Mouse (Mus musculus) gastrocnemius, postnatal 10 days (tissue): ENCODE data around the gene Cabcoco1. TPM values are rescaled to one million over a fixed set of nuclear protein-coding genes. Genes with fewer than 3 reads are reported as not detected.

Experiments
- DNase-seq: peaks from one replicate; pipeline ENCODE4 v3.0.0; 2021; ENCODE audit warnings: mixed read lengths
- total RNA-seq, 2 experiments: library from RNA; stranded (reverse); gene quantifications; 2 replicates each; pipeline ENCODE4 v1.2.3; 2021

Gene Cabcoco1
- total RNA-seq, 2 experiments from 2014 or later: 0.70 to 1.2 TPM

GRCm38 (mm10) chr10:68435001-68435560 lies 106.6 kb downstream of the Cabcoco1 start:
- no peak for DNase-seq

DNA sequence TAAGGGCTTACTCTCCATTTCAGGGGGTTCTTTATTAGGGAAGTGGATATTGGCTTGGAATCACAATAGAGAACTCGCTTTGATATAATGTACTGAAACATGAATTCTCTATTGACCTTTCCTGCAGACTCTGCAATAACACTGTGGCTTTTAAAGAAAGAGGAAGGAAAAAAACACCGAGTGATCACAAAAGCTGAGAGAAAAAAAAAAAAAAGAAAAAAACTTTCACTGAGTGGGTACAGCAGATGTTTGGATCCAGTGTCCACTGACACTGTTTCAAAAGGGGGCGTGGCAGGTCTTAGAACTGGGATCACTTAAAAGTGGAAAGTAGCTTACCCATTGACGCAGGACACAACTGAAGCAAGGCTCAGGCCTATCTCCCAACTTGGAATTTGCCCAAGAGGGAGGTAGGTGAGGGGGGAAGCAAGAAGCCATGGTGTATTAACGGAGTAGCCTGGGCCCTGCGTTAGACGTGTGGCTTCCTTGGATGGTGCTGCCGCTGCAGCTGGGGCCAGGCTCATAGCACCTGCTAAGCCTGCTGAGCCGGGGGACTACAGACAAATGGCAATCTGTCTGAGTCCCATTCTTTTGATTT lies 107.6 kb downstream of the Cabcoco1 start:
- DNase-seq: no peak

DNA sequence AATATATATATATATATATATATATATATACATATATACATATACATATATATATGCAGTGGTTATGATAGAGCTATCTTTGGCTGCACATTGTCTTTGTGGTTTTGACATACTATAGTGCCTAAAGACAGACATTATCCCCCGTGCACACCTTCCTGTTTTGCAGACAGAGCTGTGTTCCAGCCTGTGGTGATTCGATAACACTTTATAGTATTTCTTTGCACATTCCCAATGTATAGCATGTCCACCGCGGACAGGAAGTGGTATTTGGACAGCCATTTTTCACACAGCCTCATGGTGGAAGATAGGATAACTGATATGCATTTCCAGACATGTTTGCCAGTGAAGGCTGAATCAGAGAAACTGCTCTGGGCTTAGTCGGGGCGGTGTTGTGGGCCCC lies 110.3 kb downstream of the Cabcoco1 start:
- no peak for DNase-seq

DNA sequence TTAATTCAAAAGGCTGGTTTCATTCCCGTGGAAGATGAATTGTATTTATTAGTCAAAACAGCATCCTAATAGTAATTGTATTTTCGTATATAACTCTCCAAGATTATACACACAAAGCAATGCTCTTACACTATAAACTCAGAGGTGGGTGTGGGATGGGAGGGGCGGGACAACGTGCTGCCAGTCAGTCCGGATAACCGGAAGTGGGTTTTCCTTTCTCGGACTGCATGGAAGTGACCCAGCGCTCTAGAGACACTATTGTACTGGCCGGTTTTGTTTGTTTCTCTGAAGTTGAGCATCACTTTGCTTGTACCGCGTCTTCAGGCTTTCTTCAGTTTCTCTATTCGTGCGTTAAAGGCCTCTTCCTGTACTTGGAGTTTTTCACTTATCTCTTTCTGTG lies 110.8 kb downstream of the Cabcoco1 start:
- no peak for DNase-seq

GRCm38 (mm10) chr10:68420393-68420920 lies 121.2 kb downstream of the Cabcoco1 start:
- no peak for DNase-seq

DNA sequence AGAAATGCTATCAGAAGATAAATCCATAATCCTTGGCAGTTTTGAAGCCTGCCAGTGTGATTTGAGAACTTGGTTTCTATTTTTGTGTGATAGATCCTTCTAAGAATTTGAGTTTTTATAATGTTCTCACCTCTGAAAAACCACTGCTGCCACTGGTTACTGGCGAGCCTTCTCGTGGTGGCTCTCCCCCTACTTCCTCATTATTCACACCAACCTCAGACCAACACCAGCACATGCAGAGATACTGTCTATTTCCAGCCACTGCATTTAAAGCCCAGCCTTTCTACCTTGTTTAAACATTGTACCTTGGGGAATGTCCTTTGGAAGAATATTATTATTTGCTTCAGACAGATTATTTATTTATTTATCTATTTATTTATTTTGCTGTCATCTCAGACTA lies 121.8 kb downstream of the Cabcoco1 start:
- no peak for DNase-seq

DNA sequence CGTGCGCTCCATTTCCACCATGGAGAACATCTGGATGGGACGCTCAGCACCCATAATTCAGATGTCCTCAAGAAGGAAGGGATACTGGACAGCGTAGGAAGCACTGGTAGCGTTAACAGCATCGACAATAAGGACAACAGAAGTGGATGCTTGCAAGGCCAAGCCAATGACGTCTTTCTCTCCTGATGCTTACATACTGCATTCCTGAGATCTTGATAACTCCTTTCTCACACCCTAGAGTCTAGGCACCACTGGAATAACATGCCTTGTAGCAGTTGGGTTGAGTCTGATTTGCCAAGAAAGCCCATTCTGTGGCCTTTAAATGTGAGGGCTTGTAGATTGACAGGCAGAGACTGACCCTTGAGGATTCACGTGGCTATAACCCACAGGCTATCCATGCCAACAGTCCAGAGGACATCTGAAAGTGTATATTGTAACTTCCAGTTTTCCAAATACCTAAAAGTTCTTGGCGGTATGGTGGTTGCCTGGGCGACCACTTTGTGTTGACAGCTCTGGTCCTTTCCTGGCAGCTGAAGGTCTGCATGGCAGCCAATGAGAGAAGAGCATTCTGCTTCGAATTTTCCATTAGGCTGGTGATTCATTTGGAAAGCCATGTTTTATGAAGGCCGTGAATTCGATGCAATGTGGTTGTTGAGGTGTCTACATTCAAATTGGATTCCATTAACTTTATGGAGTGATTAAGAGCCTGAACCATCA lies 124.5 kb downstream of the Cabcoco1 start:
- DNase-seq: no peak

GRCm38 (mm10) chr10:68405936-68406335 lies 135.8 kb downstream of the Cabcoco1 start:
- no peak for DNase-seq

- no peak for DNase-seq
These were observed 144.9 kb downstream of the Cabcoco1 start for GRCm38 (mm10) chr10:68396786-68397185.

DNA sequence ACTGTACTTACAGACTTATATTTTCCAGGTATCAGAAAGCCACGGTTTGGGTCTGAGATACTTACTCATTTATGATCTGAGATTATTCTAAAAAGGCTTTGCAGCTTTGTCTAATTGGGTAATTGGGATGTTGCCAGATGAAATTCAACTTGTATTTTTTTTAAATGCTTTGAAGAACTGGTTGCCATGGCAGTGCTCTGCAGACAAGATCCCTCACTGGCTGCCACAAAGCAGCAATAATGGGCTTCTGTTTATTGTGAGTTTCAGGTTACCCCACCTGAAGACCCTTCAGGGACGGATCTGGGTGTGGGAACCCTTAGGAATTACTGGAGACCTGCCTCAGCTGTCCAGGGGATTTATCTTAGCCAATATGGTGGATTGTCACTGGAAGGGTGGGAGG lies 145.6 kb downstream of the Cabcoco1 start:
- DNase-seq: no peak

GRCm38 (mm10) chr10:68391640-68392039 lies 150.1 kb downstream of the Cabcoco1 start:
- no peak for DNase-seq

- DNase-seq: no peak
These were observed 152.9 kb downstream of the Cabcoco1 start for GRCm38 (mm10) chr10:68388802-68389201.

GRCm38 (mm10) chr10:68388138-68388537 lies 153.6 kb downstream of the Cabcoco1 start:
- no peak for DNase-seq

Other genes with a start within 250 kb of the Cabcoco1 start
- 1 to 10 TPM; 1.9 to 3.3 TPM for gene Tmem26, start 181.8 kb upstream of the Cabcoco1 start, total RNA-seq